Mouse (Mus musculus) MEL (cell line): ENCODE measurements around the gene Treml2.
A peak's percentile ranks its signal among the peaks of the same experiment; 100 is the strongest.

Experiments used
- CHD2 ChIP-seq: IDR thresholded peaks from 2 replicates; pipeline ENCODE4 v1.6.1; 2011; ENCODE audit warnings: low read length, improper control_type of control experiment
- CTCF ChIP-seq, 3 experiments: IDR thresholded peaks in 2 of 3; conservative IDR thresholded peaks in 1 of 3; 2 replicates each; pipeline ENCODE4 v1.5.1; 2011 to 2012; ENCODE audit warnings: low read length in 3 of 3, low read depth in 2 of 3, mild to moderate bottlenecking in 2 of 3, improper control_type of control experiment in 1 of 3, inconsistent platforms in 1 of 3, mixed read lengths in 1 of 3, moderate library complexity in 1 of 3; ENCODE audit not compliant: control insufficient read depth in 1 of 3, insufficient read depth in 1 of 3, poor library complexity in 1 of 3, severe bottlenecking in 1 of 3
- E2F4 ChIP-seq: IDR thresholded peaks from 2 replicates; pipeline ENCODE4 v1.6.1; 2011; ENCODE audit warnings: low read depth, low read length, improper control_type of control experiment, borderline replicate concordance
- GATA1 ChIP-seq: IDR thresholded peaks from 2 replicates; pipeline ENCODE4 v1.6.1; 2011; ENCODE audit warnings: low read depth, low read length, improper control_type of control experiment
- MXI1 ChIP-seq: IDR thresholded peaks from 2 replicates; pipeline ENCODE4 v1.6.1; 2011; ENCODE audit warnings: mild to moderate bottlenecking, low read depth, low read length, improper control_type of control experiment
- MYB ChIP-seq: IDR thresholded peaks from 2 replicates; pipeline ENCODE4 v1.6.1; 2011; ENCODE audit warnings: mild to moderate bottlenecking, low read depth, low read length, improper control_type of control experiment
- POLR2A ChIP-seq, 2 experiments: IDR thresholded peaks; 2 replicates each; pipeline ENCODE4 v1.6.1; 2011 to 2012; ENCODE audit warnings: low read length in 2 of 2, mild to moderate bottlenecking in 2 of 2, control low read depth in 1 of 2, improper control_type of control experiment in 1 of 2, low read depth in 1 of 2, moderate library complexity in 1 of 2; ENCODE audit not compliant: control insufficient read depth in 1 of 2, insufficient read depth in 1 of 2, poor library complexity in 1 of 2
- SIN3A ChIP-seq: IDR thresholded peaks from 2 replicates; pipeline ENCODE4 v1.6.1; 2012; ENCODE audit warnings: low read length, improper control_type of control experiment, inconsistent platforms
- ZNF384 ChIP-seq: IDR thresholded peaks from 2 replicates; pipeline ENCODE4 v1.6.1; 2012; ENCODE audit warnings: low read depth, mild to moderate bottlenecking, inconsistent platforms, low read length, improper control_type of control experiment

DNA sequence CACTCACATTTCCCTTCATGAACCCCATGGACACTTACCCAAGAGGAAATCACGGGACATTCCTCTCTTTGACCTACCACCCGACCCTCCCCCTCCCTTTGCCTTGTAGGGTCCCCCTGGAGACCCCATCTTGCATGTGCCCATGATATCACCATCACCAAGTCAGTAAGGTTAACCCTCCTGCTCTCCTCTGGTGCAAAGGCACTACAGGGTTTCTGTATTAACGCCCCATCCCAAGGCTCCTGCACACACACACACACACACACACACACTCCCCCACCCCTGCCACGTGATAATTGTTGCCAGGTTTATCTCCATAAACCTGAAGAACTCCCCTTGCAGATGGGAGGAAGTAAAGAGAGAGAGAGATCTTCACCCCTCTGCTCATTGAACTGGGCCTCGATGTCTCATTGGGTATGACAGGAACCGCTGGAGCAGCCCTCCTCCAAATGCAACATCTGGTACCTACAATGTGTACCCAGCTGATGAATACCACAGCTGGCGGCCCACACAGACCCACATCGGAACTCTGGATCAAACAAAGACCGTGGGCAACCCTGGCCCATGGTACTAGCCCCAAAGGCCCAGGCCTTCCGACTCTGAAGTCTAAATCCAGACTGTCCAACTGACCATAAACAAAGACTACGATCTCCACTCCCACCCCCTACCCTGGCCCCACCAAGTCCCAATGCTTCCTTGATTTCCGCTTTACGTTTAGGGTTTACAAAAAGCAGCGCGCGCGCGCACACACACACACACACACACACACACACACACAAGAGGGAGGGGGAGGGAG lies 18.2 kb upstream of the Treml2 start:
- TF ChIP-seq MYB, result no peak
- TF ChIP-seq CTCF (IDR thresholded peaks at IDR 0.05 in 2 of 3, conservative IDR thresholded peaks at IDR 0.05 in 1 of 3; ENCODE audit: control insufficient read depth in 1 of 3, insufficient read depth in 1 of 3, low read depth in 2 of 3, low read length in 3 of 3, poor library complexity in 1 of 3, severe bottlenecking in 1 of 3), result no peak
- TF ChIP-seq GATA1, result no peak
- TF ChIP-seq SIN3A, result no peak
- TF ChIP-seq POLR2A (IDR thresholded peaks at IDR 0.05; ENCODE audit: control insufficient read depth in 1 of 2, insufficient read depth in 1 of 2, low read depth in 1 of 2, low read length in 2 of 2, poor library complexity in 1 of 2), result no peak
- TF ChIP-seq CHD2, result no peak
- TF ChIP-seq MXI1, result 0 out of 2 replicates have a peak, but pooled peaks have one; percentile 24
- no peak for TF ChIP-seq E2F4
- no peak for TF ChIP-seq ZNF384
